Mouse (Mus musculus) forebrain, postnatal 0 days (tissue): ENCODE measurements at regions not wholly inside any gene's neighbourhood (a gene's known extent, or its start where the extent isn't known, plus 50 kb on each side); places are given as distances from the start of the nearest gene placed in this dataset.
A peak's percentile ranks its signal among the peaks of the same experiment; 100 is the strongest.
"Not testable (repeated sequence)": the region's sequence is repeated elsewhere in the genome, so short reads cannot be mapped to it uniquely, and the experiment has no call there.

Experiments used
- ATAC-seq: fragments of 200-750 bp; cut with Nextera tagmentation; 2 replicates; pipeline ENCODE4 v1.8.0; 2017; ENCODE audit warnings: mild to moderate bottlenecking, moderate library complexity
- DNase-seq: peaks from one replicate; pipeline ENCODE4 v3.0.0-alpha.2; 2015
- H3K27ac ChIP-seq: fragments of 300-500 bp; sonication (generic); 2 replicates; pipeline ENCODE4 v1.5.1; 2014; ENCODE audit warnings: low read depth, mild to moderate bottlenecking, antibody characterized with exemption, low read length, moderate library complexity, mixed read lengths
- H3K27me3 ChIP-seq: fragments of 300-500 bp; sonication (generic); 2 replicates; pipeline ENCODE4 v1.6.1; 2014; ENCODE audit warnings: mild to moderate bottlenecking, low read length, mixed read lengths; ENCODE audit not compliant: insufficient read depth
- H3K36me3 ChIP-seq: fragments of 300-500 bp; sonication (generic); 2 replicates; pipeline ENCODE4 v1.6.1; 2014; ENCODE audit warnings: mild to moderate bottlenecking, moderate library complexity; ENCODE audit not compliant: insufficient read depth
- H3K4me1 ChIP-seq: fragments of 300-500 bp; sonication (generic); 2 replicates; pipeline ENCODE4 v1.6.1; 2014; ENCODE audit warnings: antibody characterized with exemption; ENCODE audit not compliant: insufficient read depth
- H3K4me2 ChIP-seq: fragments of 300-500 bp; sonication (generic); 2 replicates; pipeline ENCODE4 v1.6.1; 2014; ENCODE audit warnings: low read depth, mild to moderate bottlenecking, moderate library complexity
- H3K4me3 ChIP-seq: fragments of 300-500 bp; sonication (generic); 2 replicates; pipeline ENCODE4 v1.5.1; 2014; ENCODE audit warnings: low read depth, low read length, mixed read lengths
- H3K9ac ChIP-seq: fragments of 300-500 bp; sonication (generic); 2 replicates; pipeline ENCODE4 v1.6.1; 2014; ENCODE audit warnings: mild to moderate bottlenecking
- H3K9me3 ChIP-seq: fragments of 300-500 bp; sonication (generic); 2 replicates; pipeline ENCODE4 v1.6.1; 2016; ENCODE audit warnings: low read length
- CTCF ChIP-seq: sonication (generic); IDR thresholded peaks from 2 replicates; pipeline ENCODE4 v1.5.1; 2016; ENCODE audit warnings: antibody characterized with exemption, control low read depth, low read depth
- WGBS: fragments of 180-500 bp; shearing (Covaris S2); extraction: QIAGEN DNeasy Blood & Tissue Kit; methylation state at CpG from one replicate; pipeline ENCODE4 v1.1.7; 2014; 5-methylcytosine and 5-hydroxymethylcytosine counted together

DNA sequence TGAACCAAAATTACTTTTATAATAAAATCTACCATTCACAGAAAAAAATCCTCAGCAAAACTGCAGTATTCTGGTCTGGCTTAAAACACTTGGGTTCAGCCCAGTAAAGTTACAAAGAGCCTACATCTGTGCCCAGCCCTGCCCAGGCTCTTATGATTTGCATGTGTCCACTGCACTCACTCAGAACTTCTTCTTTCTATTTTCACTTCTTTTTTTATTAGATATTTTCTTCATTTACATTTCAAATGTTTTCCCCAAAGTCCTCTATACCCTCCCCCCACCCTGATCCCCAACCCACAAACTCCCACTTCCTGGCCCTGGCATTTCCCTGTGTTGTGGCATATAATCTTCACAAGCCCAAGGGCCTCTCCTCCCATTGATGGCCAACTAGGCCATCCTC, 1442.4 kb upstream of the Tacstd2 start:
- no peaks in the 10 kb centered on the region for H3K4me1 ChIP-seq
- H3K36me3 ChIP-seq: no peaks in the 10 kb centered on the region
- no peak for TF ChIP-seq CTCF
- no peak overlapping the region for H3K27ac ChIP-seq
- no peak overlapping the region for H3K4me2 ChIP-seq
- no peaks in the 10 kb centered on the region for H3K27me3 ChIP-seq
- no peaks in the 10 kb centered on the region for H3K9me3 ChIP-seq
- no peak for ATAC-seq
- H3K9ac ChIP-seq: no peak overlapping the region
- H3K4me3 ChIP-seq: no peak overlapping the region
- DNase-seq: no peak

- DNase-seq (no peak), ATAC-seq (no peak)
- no peak overlapping the region for H3K4me2 ChIP-seq
- H3K9me3 ChIP-seq: no peaks in the 10 kb centered on the region
- H3K36me3 ChIP-seq: no peaks in the 10 kb centered on the region
- H3K4me3 ChIP-seq: no peak overlapping the region
- no peak for TF ChIP-seq CTCF
- H3K9ac ChIP-seq: no peak overlapping the region
- H3K27ac ChIP-seq: no peak overlapping the region
- H3K4me1 ChIP-seq: no peaks in the 10 kb centered on the region
- no peaks in the 10 kb centered on the region for H3K27me3 ChIP-seq
Measured at GRCm38 (mm10) chr6:68964012-68964411, 1428.4 kb upstream of the Tacstd2 start.

DNA sequence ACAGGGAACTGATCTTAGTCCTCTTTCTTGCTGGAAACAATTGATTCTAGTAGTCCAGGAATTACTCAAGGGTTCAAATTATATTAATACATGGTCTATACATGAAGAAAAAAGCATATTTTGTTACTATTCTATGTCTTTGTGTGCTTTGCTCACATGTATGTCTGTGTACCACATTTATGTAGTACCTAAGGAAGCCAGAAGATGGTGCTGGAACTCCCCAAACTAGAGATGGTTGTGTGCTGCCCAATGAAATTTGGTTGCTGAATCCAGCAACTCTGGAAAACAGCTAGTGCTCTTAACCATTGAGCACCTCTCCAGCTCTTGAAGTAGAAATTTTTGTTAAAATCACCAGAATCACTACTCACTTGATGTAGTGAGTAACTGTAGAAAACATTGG, 1402.5 kb upstream of the Tacstd2 start:
- not testable (repeated sequence) for H3K27ac ChIP-seq, H3K4me3 ChIP-seq, H3K36me3 ChIP-seq, H3K27me3 ChIP-seq, H3K9me3 ChIP-seq, H3K9ac ChIP-seq, H3K4me1 ChIP-seq, H3K4me2 ChIP-seq
- 0 out of 2 replicates have a peak, but pooled peaks have one; percentile 21 for TF ChIP-seq CTCF
- DNase-seq: peak; percentile 0
- peak; percentile 42; the same call in 1 of the 2 replicates for ATAC-seq

- H3K36me3 ChIP-seq, DNase-seq, H3K27me3 ChIP-seq, H3K4me2 ChIP-seq, H3K4me3 ChIP-seq, H3K9me3 ChIP-seq, H3K4me1 ChIP-seq, H3K27ac ChIP-seq, ATAC-seq, H3K9ac ChIP-seq: not testable (repeated sequence)
- TF ChIP-seq CTCF: 0 out of 2 replicates have a peak, but pooled peaks have one; percentile 5
Measured at GRCm38 (mm10) chr6:68931860-68932259, 1396.3 kb upstream of the Tacstd2 start.

DNA sequence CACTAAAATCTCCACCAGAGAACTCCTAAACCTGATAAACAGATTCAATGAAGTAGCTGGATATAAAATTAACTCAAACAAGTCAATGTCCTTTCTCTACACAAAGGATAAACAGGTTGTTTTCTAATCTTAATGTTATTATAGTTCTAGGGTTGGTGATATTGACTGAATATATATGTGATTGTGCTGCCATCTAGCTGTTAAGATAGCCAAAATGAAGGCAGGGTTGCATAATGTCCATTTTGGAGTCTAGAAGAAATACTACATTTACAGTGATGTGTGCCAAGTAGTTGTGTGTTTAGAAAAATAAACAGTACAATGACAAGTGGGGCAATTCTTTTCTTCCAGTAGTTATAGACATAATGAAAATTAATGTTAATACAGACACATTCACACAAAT, 1379.9 kb upstream of the Tacstd2 start:
- no peak for TF ChIP-seq CTCF
- no peaks in the 10 kb centered on the region for H3K27me3 ChIP-seq
- no peak for ATAC-seq

DNA sequence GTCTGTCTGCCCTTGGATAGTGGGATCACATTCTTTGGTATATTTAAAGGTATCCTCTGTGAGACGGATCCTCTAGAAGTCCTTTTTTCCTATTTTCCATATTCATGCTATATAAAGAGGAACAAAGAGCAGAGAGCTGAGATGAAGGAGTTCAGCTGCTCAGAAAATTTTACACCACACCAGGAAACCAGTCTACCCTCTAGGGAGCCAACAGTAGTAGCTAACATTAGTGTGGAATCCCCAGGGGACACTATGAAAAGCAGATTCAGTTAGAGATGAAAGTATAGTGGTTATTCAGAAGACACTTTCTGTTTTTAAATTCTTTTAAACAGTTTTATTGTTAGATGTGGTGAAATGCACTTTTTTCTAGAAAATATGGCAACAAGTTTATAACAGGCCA, 1348.5 kb upstream of the Tacstd2 start:
- no peak overlapping the region for H3K4me2 ChIP-seq
- ATAC-seq (no peak), DNase-seq (no peak)
- no peak overlapping the region for H3K27ac ChIP-seq
- WGBS: 81% methylated on average over 1 of the region's 1 CpGs
- H3K4me3 ChIP-seq: no peak overlapping the region
- no peaks in the 10 kb centered on the region for H3K36me3 ChIP-seq
- no peaks in the 10 kb centered on the region for H3K4me1 ChIP-seq
- no peak for TF ChIP-seq CTCF
- H3K9ac ChIP-seq: no peak overlapping the region
- no peaks in the 10 kb centered on the region for H3K9me3 ChIP-seq
- no peaks in the 10 kb centered on the region for H3K27me3 ChIP-seq

More for the DNA sequence above, 1379.9 kb upstream of the Tacstd2 start:
- Histone ChIP-seq H3K27ac (no peak overlapping the region), H3K4me2 (no peak overlapping the region), H3K4me3 (no peak overlapping the region), H3K9ac (no peak overlapping the region), H3K36me3 (no peaks in the 10 kb centered on the region), H3K9me3 (no peaks in the 10 kb centered on the region), H3K4me1 (no peaks in the 10 kb centered on the region)
- DNase-seq: no peak

DNA sequence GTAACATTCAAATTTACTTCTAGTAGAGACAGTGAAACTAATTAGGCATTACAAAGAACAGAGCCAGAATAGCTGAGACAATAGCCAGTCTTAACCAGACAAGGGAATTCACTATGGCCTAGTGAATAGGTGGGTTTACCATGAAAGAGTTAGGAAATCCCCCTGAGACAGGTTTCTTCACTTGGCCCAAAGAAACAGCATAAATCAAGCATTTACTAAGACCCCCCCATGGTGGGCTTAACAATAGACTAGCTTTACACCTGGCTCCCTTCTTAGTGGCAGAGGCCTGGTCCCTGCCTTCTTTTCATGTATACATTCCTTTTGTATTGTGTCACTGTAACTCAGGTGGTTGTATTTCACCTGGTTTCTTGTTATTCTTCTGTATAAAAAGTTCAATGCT, 1317.2 kb upstream of the Tacstd2 start:
- not testable (repeated sequence) for H3K4me2 ChIP-seq, ATAC-seq, H3K27me3 ChIP-seq, H3K9me3 ChIP-seq, H3K4me1 ChIP-seq, H3K36me3 ChIP-seq, H3K4me3 ChIP-seq, H3K27ac ChIP-seq, H3K9ac ChIP-seq, DNase-seq

DNA sequence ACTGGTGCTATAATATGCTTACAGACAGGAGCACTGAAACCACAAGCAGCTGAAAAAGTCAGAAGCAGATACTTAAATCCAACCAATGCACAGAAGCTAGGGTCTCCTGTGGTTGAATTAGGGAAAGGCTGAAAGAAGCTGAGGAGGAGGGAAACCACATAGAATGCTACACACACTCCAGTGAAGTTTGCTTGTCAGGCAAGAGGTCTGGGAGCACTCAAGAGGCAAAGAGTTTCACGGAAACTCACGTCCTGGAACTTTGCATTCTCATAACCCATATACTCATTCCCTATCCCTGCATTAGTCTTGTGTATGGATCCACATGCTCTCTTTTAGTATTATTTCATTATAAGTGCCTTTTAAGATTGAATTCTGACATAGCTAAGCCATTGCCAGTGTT, 1316.7 kb upstream of the Tacstd2 start:
- WGBS: 88% methylated on average over 2 of the region's 2 CpGs
- H3K4me2 ChIP-seq: no peak overlapping the region
- H3K9ac ChIP-seq: no peak overlapping the region
- ATAC-seq (no peak), DNase-seq (no peak)
- TF ChIP-seq CTCF: no peak
- H3K4me1 ChIP-seq: no peaks in the 10 kb centered on the region
- H3K36me3 ChIP-seq: no peaks in the 10 kb centered on the region
- no peaks in the 10 kb centered on the region for H3K27me3 ChIP-seq
- no peak overlapping the region for H3K4me3 ChIP-seq
- no peak overlapping the region for H3K27ac ChIP-seq
- no peaks in the 10 kb centered on the region for H3K9me3 ChIP-seq
